Mouse (Mus musculus): ENCODE results near the gene Otor. TPM values are rescaled to one million over a fixed set of nuclear protein-coding genes. Genes with fewer than 3 reads are reported as not detected.

Otor gene
- not detected for total RNA-seq (2021)
- long read RNA-seq, experiment 1: 0 reads
- long read RNA-seq, experiment 2: 0 reads

DNA sequence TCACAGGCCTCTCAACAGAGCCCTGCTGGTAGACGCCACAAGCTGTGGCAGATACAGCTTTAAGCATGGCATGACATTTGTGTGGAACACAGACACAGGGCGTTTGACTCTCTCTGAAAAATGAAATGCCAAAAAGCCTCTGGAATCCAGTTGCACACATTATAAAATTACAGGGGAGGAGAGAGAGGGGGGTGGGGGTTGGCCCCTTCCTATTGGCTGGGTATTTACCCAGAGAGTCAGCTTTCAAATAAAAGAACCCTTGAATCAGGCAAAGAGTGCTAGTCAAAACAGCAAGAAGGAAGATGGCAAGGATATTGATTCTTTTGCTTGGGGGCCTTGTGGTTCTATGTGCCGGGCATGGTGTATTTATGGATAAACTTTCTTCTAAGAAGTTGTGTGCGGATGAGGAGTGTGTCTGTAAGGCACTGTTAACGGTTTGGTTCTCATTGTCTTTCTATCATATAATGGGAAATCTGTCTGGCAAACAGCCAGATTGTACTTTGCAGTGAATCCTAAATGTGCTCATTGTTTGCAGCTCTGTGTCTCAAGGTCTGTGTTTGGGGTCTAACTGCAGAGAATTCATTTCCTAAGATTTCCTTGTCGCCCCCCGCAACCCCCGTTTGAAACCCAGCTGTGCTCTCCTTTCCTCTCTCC is at the start of gene Otor:
Gene Otor (plus strand): TSS at position 276 of the 654 bp plus-strand sequence.
- DNase-seq: no peak

DNA sequence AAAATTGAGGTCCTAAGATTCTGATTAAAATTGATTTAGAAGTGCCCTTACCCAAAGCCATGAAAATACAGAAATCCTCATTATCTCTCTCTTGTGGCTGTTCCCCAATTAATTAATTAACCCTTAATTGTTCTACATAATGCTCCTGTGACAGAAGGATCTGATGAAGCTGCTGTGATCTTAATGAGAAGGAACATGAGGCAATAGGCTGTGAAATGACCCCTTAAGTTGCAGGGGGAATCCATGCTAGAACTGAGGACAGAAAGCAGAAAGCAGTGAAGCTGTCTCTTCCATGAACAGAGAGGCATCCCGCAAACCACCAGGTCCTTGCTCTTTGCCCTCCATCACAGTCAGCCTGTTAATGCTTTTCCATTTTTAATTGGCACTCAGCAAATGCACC is 47.0 kb upstream of the Otor start:
- no peak for DNase-seq

DNA sequence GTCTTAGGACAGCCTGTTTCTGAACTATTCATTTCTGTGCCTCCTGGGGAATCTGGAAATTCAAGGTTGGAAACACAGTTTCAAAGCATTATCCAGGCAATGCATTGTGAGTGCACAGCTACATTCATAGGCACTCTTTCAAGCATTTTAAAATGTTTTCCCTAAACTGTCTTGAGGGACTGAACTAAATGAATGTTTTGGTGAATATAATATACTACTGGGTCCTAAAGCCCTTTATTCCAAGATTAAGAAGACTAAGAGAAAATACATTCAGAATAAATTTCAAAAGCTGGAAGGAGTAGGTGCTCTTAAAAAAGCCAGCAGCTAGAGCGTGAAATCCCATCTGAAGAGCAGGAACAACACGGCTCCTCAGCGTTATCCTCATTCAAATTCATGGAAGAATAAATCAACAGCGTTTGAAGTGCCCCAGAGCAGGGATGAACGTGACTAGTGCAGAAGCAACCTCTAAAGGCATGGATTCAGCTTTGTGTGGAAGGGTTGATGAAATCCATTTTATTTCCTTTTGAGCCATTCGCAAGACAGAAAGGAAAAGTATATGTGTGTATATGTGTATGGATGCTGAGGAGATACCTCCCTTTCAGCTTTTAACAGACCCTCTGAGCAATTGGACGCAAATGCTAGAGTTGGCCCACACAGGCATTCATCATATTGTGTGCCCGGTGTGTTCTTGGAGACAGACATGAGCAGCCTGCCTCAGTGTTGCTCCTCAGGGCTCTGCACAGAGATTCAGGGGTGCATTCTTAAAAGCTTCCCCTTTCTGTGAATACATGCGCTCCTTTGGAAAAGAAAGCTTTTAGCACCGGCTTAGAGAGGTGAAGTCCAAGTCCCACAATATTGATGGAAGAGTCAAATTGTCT is 45.7 kb upstream of the Otor start:
- no peak for DNase-seq

DNA sequence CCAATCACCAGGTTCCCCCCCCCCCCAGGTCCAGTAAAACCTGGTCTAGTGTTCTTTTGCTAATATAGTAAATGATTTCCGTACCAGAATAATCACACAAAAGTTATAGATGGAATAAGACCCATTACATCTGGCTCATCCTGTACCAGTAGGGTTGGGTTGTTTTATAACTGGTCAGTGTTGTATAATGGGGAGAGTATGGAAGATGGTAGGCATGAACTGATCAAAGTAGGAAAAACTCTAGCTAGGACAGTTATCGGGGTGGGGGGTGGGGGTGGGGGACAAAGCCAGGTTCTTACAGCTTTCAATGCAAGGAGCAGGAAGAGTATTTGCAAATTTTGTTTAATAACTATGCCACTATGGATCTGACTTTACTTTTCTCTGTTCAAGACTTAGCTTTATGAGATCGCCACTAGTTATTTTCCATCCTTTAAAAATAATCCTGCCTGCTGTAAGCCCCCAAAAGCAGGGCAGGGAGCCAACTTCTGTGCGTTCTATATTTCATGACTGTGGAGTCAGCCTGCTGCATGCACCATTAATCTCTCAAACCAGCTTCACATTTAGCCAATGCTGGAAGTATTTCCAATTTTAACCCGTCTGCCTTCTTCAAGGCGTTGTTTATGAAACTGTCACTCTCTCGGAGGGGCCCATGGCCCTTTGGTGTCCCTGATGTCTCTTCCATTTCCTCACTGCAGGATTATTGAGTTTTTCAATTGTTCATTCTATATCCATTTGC is 43.8 kb upstream of the Otor start:
- no peak for DNase-seq

DNA sequence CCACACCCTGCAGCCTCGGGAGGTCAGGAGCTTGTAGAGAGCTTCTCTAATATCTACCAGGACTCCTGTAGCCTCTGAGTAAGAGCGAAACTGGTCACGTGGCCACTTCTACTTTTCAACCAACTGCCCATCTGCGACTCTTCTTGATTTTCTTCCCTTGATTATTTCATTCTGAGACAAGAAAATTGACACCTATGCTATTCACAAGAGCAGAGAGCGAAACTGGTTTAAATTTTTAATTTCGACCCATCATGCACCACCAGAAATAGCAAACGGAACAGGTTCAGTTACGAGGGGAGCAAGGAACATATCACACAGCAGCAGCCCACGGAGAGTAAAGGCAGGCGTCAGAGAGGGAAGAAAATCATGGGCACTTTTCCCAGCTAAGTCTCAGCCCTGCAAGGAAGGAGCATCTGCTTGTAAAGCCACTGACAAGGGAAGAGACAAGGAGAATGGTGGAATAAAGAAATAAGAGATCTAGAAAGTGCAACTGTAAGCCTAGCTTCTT is 43.1 kb upstream of the Otor start:
- DNase-seq: no peak

DNA sequence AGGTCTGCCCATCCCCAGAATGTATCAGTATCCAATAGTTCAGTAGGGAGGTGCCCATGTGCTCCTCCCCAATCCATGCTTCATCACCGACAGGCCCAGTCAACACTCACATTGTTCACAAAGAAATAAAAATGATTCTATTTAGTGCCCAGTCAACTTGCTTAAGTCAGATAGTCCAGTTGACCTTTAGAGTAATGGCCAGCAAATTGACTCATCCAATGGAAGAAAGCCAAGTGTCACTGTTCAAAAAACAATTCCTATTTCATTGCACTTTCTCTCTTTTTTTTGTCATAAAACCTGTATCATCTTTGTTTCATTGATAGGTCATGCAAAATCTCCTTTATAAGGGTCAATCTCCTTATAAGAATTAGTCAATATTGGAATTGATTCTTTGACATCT is 36.7 kb upstream of the Otor start:
- DNase-seq: no peak

DNA sequence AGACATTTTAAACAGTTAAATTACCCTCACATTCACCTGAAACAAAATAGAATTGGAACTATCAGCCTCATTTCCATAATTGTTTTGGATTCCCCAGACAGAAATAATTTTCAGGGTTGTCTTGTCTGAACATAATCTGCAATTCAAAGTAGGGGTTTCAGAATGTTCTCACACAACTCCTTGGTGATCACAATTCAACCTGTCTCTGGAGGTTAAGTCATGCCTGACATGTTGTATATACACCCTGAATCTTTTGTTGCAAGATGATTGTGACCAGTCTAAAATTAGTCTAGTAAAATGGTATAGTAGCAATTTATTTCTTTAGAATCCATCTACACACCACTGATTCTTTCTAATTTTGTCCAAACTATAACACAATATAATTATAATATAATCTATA is 23.0 kb upstream of the Otor start:
- DNase-seq: no peak

DNA sequence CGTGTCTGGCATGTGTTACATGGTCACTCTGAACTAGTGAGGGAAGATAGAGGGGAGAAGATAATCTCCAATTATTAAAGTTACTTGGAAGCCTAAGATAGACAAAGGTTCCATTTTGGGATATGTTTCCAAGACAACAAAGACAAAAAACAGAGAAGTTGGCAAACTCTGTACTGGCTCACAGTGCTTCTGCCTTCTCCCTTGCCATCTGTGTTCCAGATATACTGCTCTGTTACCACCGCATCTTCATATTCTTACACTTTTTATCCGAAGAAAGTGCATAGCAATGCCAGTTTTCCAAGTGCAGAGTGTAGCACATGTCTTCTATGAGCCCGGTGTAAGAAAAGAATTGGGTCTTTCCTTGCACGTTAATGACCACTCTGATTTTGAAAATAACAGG is 21.5 kb upstream of the Otor start:
- no peak for DNase-seq

DNA sequence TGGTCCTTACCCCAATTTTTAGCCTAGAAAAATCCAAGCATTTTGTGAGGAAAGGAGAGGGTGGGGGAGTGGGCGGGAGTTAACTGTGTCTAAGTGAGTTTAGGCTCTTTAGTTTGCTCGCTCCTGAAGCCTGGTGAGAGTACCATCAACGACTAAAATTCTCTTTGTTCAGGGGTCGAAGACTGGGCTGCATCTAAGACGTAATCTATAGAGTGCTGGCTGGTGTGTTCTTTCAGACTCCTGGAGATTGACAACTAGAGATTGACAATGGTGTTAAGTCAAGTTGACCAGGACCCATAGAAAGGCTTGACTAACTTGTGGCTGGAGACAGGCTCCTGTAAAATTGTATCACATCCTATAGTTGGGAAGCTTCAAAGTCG is 15.9 kb upstream of the Otor start:
- no peak for DNase-seq

DNA sequence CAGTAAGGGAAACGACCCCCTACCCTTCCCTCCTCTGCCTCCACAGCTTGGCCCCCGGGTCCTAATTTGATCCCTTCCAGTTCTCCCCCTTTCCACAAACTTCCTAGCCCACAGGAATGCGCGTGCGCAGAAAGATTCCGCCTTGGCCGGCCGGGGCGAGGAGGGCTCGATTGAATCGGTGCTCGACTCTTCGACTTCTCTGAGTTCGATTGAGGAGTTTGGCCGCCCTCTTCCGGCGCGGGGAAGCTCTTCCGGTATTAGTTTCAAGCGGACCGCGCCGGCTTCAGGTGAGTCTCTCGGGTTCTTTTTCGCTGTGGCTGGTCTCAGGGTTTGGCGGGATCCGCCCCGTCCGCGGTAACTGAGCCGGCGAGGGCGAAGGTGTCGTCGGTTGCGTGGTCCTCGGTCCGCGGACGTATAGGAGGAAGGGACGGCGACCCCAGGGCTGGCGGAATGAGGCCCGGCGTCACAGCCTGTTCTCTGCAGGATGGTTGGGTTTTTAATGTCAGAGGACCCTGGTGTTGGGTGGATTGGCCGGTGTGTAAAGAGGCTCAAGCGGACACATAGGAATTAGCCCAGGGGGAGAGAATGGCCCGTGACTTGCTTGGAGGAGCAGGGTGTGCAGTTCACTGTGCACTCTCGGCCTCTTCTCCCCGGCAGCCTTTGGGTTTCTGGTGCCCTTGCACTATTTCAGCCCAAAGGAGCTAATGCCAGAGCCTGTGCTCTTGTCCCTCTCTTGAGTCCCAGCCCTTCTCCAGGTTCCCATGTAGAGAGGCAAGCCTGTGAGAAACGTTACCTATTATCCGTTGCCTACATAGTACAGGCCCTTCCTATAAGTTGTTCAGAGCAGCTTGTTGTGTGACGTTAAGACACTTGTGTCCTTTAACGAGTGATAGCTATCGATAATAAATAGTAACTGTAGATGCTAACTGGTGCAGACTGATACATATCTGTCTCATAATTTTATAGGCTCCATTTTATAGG is 15.2 kb upstream of the Otor start, which contains the start of gene Snrpb2:
Gene Snrpb2 (plus strand): TSS at position 228 of the 981 bp plus-strand sequence.
- DNase-seq: peak; percentile 80

DNA sequence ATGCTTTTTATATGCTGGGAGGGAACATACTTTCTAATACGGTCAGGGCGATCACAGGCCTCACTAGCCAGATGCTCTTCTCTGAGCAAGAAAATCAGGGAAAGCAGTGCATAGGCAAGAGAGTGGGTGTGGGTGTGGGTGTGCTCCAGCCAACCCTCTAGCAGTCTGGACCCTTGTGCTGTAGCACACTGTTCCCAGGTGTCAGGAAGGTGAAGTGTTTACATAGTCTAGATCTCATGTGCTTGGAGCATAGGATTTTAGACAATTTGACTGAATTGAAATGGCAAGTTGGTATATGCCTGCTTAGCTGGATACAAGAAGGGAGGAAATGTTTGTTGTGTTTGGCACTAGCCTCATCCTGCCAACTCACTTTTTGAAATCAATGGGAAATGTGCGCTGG is 12.4 kb upstream of the Otor start:
- no peak for DNase-seq

DNA sequence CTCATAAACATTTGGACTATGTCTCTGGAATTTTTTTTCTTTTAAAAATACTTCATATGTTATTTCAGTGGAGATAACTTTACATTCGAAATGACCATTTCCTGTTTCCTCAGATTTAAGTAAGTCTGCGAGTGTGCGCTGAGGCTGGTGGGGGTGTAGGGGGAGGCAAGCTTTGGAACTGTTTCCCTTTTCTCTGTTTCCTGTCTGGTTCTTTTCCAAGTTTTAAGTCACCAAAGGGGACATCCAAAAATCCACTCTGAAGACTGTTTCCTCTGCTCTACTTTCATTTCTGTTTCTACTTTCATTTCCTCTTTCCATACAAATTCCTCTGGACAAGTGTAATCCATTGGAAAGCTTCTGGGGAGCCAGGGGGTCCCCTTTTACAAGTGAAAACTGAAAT is 3.4 kb downstream of the Otor start:
- no peak for DNase-seq

DNA sequence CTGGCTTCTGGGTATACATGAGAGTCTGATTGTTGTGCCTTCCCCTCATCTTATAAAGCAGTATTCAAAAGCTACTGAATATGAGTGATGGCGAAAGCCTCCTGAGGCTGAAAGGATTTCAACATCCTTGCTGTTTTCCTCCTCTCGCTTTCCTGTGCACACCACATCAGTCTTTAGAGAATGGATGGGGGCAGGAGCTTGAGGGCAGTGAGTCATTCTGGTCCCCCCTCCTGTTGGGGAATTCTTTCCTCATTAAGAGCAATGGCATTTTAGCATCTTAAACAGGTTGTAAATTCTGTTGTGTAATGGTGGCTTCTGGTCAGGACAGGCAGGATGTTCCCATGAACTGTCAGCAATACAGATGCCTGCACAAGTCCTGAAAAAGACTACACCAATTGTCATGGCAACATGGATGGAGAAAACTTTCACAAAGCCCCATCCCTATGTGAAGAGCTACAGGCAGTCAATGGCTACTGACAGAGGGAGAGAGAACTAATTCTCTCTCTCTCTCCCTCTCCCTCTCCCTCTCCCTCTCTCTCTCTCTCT is 6.7 kb downstream of the Otor start:
- no peak for DNase-seq

DNA sequence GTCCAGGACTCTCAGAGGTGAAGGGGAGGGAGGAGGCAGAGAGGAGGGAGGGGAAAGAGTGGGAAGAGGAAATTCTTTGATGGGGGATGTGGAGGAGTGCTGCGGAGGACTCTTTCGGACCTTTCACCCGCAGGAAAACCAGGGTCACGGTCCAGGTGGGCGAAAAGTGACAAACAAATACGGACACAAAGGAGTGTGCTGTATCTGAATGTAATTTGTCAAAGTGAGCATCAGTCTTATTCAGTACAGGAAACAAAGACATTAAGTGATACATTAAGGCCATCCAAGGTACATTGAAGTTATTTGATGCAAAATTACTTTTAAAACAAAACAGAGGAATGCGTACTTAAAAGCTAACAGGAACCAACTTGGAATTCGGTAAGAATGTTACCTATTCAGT is 11.6 kb downstream of the Otor start:
- no peak for DNase-seq

DNA sequence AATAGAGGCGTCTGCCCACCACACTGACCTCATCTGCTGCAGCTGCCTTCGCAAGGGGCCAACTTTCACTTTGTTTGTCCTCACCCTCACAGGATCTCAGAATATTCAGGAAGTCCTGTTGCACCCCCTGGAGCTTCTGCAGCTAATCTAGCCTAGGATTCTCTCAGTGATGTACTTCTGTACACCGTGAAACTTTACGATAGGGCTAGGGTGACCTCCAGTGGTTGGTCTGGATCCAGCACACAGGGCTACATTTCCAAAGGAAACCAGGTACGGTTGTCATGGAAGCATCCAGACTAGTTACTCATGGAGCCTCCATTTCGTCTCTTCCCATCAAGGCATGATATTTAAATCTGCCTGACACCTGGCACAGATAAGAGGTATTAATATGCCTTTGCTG is 15.5 kb downstream of the Otor start:
- no peak for DNase-seq

DNA sequence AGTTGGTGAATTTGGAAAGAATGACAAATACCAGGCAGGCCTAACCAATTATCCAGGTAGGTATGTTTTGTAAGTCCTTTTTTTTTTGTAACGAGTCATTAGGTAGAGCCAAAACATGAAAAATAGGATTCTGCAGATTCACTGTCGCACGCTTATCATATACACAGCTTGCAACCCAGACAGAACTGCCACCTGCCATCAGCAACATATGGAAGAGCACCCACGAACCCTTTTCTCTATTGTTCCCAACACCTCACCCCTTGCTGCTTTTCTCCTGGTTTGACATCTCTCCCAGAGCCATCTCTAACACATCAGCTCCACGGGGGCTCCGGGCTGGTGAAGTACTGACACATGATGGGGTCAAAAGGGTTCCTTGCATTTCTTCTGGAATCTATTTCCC is 16.5 kb downstream of the Otor start:
- no peak for DNase-seq

DNA sequence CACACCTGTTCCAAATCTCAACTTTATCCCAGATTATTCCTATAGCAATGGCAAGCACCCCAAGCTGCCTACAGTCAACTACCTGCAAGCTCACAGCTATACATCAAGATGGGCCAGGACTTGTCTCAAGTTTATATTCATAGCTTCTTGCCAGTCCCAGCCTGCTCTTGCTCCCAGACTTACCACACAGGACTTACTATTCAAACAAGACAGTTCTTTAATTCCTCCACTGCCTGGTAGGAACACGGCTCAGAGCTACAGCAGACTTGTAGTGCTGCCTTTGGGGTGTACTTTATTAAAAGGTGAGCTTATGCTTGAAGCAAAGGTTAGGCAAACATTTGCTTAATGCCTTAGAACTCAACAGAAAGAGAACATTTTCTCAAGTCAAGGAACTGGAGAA is 18.9 kb downstream of the Otor start:
- no peak for DNase-seq

DNA sequence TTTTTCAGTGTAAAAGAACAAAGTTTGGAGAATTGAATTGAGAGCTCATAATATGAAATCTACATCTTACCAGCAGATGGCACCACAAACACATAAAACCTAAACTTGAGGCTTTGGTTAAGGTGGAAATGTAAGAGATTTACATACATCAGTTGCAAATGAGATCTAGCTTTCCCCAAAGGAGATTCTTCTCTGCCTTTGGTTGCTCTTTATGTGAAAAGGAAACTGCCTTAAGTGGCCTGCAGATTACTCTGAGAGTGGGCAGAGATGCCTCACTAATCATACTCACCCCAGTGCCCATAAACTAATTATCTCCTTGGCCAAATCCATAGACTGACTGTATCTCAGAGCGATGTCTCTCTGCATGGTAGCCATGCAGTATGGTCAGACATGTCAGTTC is 35.6 kb downstream of the Otor start:
- no peak for DNase-seq

DNA sequence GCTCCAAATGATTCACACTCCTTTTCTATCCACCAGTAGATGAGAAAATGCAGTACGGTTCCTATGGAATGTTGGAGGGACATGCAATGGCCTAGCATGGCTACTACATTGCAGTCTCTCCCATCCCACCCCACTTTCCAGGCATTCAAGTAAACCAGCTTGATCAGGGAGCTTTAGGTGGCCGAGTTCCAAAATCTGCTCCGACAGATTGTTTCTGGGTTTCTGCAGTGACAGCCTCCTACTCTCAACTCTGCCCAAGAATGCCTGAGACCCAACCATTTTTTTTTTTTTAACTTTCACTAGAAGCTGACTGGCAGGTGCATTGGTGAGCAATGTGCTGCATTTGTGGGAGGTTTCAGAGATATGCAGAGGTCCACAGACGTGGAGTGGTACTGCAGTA is 36.4 kb downstream of the Otor start:
- DNase-seq: no peak

DNA sequence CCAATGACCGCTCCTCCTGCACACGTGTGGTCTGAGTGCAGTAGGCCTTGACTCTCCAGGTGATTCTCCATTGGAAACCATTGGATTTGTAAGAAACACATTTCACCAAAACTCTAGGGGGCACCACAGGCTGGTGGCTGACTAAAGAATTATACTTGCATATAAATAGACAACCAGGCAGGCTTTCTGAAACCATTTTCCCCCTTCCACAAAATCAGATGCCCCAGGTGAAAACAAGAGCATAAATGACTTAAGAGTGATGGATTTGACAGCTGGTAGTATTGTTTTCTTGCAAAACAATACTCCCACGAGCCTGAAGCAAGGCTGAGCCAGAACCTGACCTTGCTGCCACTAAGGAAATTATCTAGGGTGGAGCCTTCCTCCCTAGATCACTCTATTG is 39.2 kb downstream of the Otor start:
- DNase-seq: no peak

DNA sequence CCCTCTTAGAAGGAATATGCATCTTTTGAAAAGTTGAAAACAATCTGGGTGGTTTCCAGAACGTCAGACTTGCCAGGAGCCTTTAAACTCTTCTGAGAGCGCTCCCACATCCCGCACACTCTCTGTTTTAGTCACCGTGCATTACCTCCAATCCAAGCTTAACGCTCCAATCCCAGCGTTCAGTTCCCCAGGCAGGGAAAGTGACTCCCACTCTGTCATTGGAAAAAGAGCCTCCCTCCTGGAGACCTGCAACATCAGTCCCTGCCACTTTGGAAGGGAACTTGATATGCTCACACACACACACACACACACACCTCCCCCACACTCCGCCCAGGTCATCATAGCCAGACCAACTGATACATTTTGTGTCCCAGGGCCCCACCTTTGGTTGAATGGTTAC is 39.9 kb downstream of the Otor start:
- no peak for DNase-seq
